Mouse (Mus musculus) heart, embryonic 14.5 days (tissue): Measurements from ENCODE around the gene Ski. TPM values are rescaled to one million over a fixed set of nuclear protein-coding genes. Genes with fewer than 3 reads are reported as not detected.
A peak's percentile ranks its signal among the peaks of the same experiment; 100 is the strongest.

ENCODE experiments used
- ATAC-seq: fragments of 200-750 bp; cut with Nextera tagmentation; 2 replicates; pipeline ENCODE4 v1.8.0; 2017; ENCODE audit warnings: low read depth, moderate TSS enrichment; ENCODE audit not compliant: insufficient number of reproducible peaks, insufficient read depth, low FRiP score
- H3K27ac ChIP-seq, 2 experiments: fragments of 200-500 bp in 1 of 2; fragments of 300-500 bp in 1 of 2; sonication (generic) in 1 of 2; replicated peaks in 1 of 2; 2 replicates each; pipeline ENCODE4 v1.5.1; 2012 to 2014; ENCODE audit warnings: low read depth in 2 of 2, low read length in 2 of 2, control low read depth in 1 of 2, mild to moderate bottlenecking in 1 of 2, mixed read lengths in 1 of 2; ENCODE audit not compliant: control insufficient read depth in 1 of 2, insufficient read depth in 1 of 2
- H3K27me3 ChIP-seq: fragments of 300-500 bp; sonication (generic); 2 replicates; pipeline ENCODE4 v1.6.1; 2014; ENCODE audit warnings: mild to moderate bottlenecking, low read length, control low read depth; ENCODE audit not compliant: control insufficient read depth, insufficient read depth
- H3K36me3 ChIP-seq: fragments of 300-500 bp; sonication (generic); 2 replicates; pipeline ENCODE4 v1.6.1; 2014; ENCODE audit warnings: mild to moderate bottlenecking, control low read depth, low read length, mixed read lengths; ENCODE audit not compliant: control insufficient read depth, insufficient read depth
- H3K4me1 ChIP-seq, 2 experiments: fragments of 200-500 bp in 1 of 2; fragments of 300-500 bp in 1 of 2; sonication (generic) in 1 of 2; 2 replicates each; pipeline ENCODE4 v1.6.1; 2012 to 2014; ENCODE audit warnings: low read length in 2 of 2, control low read depth in 1 of 2, mixed read lengths in 1 of 2; ENCODE audit not compliant: control insufficient read depth in 2 of 2, insufficient read depth in 2 of 2
- H3K4me2 ChIP-seq: fragments of 300-500 bp; sonication (generic); 2 replicates; pipeline ENCODE4 v1.6.1; 2014; ENCODE audit warnings: mild to moderate bottlenecking, low read length
- H3K4me3 ChIP-seq, 2 experiments: fragments of 200-500 bp in 1 of 2; fragments of 300-500 bp in 1 of 2; sonication (generic) in 1 of 2; 2 replicates each; pipeline ENCODE4 v1.5.1; 2012 to 2014; ENCODE audit warnings: low read length in 2 of 2, mild to moderate bottlenecking in 2 of 2, control low read depth in 1 of 2, low read depth in 1 of 2, moderate library complexity in 1 of 2; ENCODE audit not compliant: control insufficient read depth in 1 of 2, insufficient read depth in 1 of 2
- H3K9ac ChIP-seq: fragments of 300-500 bp; sonication (generic); 2 replicates; pipeline ENCODE4 v1.6.1; 2014; ENCODE audit warnings: mild to moderate bottlenecking, low read length
- H3K9me3 ChIP-seq: fragments of 300-500 bp; sonication (generic); 2 replicates; pipeline ENCODE4 v1.6.1; 2016; ENCODE audit warnings: low read length, control low read depth; ENCODE audit not compliant: control insufficient read depth
- WGBS: fragments of 180-500 bp; shearing (Covaris S2); extraction: QIAGEN DNeasy Blood & Tissue Kit; methylation state at CpG from one replicate; pipeline ENCODE4 v1.1.7; 2014; 5-methylcytosine and 5-hydroxymethylcytosine counted together
- polyA plus RNA-seq: library from polyadenylated mRNA; unstranded; fragments of >200 nt; fragmentation: Nextera tagmentation; extraction: Ambion mirVana; gene quantifications from 2 replicates; pipeline ENCODE4 v1.2.1, GENCODE M21; 2014

Gene Ski
- polyA plus RNA-seq, 1 experiment from 2014 or later = 16.2 TPM

- no peak overlapping the region for H3K4me3 ChIP-seq
- H3K9me3 ChIP-seq = no peaks in the 10 kb centered on the region
- ATAC-seq = no peak
- no peak overlapping the region for H3K9ac ChIP-seq
- H3K4me2 ChIP-seq = no peak overlapping the region
- H3K27me3 ChIP-seq = no peaks in the 10 kb centered on the region
- H3K4me1 ChIP-seq = peaks cover 52 to 64% of the 10 kb centered on the region in 2 experiments
- 61% methylated on average over 9 of the region's 9 CpGs for WGBS
- no peaks in the 10 kb centered on the region for H3K36me3 ChIP-seq
- H3K27ac ChIP-seq = no peak overlapping the region; a peak in 1 of 4 replicates
Measured at GRCm38 (mm10) chr4:155123868-155124534, 98.4 kb downstream of the Ski start.

DNA sequence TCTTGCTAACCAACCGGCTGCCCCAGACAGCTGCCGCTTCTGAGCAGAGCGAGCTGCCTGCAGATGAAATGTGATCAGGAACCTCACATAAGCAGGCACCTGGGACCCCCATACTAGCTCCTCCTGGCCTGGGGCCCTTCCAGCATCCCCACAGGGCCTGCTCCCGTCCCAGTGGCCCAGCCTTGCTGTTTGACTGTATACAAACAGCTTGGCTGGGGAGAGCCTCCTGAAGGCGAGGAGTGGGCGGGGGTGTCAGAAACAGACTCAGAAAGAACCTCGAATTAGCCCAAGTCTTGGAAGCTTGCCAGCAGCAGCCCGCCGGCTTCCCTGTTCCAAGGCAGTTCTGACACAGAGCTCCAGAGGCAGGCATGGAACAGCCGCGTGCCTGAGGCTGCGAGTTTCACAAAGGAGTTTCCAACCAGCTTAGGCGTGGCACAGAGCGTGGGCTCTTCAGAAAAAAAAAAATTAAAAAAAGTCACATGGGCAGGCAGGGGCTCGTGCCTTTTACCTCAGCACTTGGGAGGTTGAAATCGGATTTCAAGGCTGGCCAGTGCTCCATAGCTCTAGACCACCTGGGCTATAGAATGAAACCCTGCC is 99.8 kb downstream of the Ski start:
- 10% methylated on average over 16 of the region's 16 CpGs for WGBS
- H3K4me1 ChIP-seq = peaks cover 50 to 59% of the 10 kb centered on the region in 2 experiments
- H3K36me3 ChIP-seq = no peaks in the 10 kb centered on the region
- ATAC-seq = no peak
- H3K27me3 ChIP-seq = no peaks in the 10 kb centered on the region
- peak overlapping the region; percentile 6 to 83 for H3K27ac ChIP-seq
- no peak overlapping the region for H3K4me3 ChIP-seq
- H3K9me3 ChIP-seq = no peaks in the 10 kb centered on the region
- H3K9ac ChIP-seq = peak overlapping the region; percentile 39
- H3K4me2 ChIP-seq = peak overlapping the region; percentile 41

DNA sequence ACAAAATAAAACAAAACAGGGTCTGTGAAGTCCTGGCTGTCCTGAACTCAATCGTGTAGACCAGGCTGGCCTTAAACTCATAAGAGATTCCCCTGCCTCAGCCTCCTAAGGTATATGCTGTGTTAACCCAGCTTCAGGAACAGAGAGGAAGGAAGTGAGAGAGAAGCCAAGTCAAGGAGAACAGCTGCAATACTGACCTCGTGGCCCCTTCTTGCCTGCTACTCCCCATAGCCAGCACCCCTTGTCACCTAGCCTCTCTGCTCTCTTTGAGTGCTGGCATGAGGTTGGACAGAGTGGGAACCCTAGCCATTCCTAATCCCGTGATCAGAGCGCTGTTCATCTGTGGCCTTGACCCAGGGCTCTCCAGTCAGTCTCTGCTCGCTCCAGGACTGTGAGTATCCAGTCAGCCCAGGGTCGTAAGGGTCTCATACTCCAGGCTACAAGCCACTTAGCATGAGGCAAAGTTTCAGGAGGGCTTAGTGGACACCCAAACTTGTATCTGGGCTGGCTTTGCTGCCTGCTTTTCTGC is 100.4 kb downstream of the Ski start:
- Histone ChIP-seq H3K36me3 (no peaks in the 10 kb centered on the region), H3K9me3 (no peaks in the 10 kb centered on the region), H3K27me3 (no peaks in the 10 kb centered on the region), H3K4me2 (peak overlapping the region; percentile 41), H3K27ac (peak overlapping the region; percentile 6 to 83), H3K4me3 (no peak overlapping the region), H3K4me1 (peaks cover 47 to 57% of the 10 kb centered on the region in 2 experiments), H3K9ac (peak overlapping the region; percentile 39)
- ATAC-seq = no peak
- WGBS = 63% methylated on average over 6 of the region's 6 CpGs

- peaks cover 40 to 49% of the 10 kb centered on the region in 2 experiments for H3K4me1 ChIP-seq
- no peak overlapping the region; a peak in 1 of 4 replicates for H3K27ac ChIP-seq
- H3K27me3 ChIP-seq = no peaks in the 10 kb centered on the region
Measured at GRCm38 (mm10) chr4:155121222-155121621, 101.2 kb downstream of the Ski start.

GRCm38 (mm10) chr4:155120583-155120982 is 101.8 kb downstream of the Ski start:
- H3K4me3 ChIP-seq = no peak overlapping the region
- 53% methylated on average over 5 of the region's 5 CpGs for WGBS
- no peak overlapping the region for H3K27ac ChIP-seq
- H3K36me3 ChIP-seq = no peaks in the 10 kb centered on the region
- H3K4me1 ChIP-seq = peaks cover 37 to 43% of the 10 kb centered on the region in 2 experiments
- no peak overlapping the region for H3K4me2 ChIP-seq
- H3K9me3 ChIP-seq = no peaks in the 10 kb centered on the region
- ATAC-seq = no peak
- no peak overlapping the region for H3K9ac ChIP-seq
- no peaks in the 10 kb centered on the region for H3K27me3 ChIP-seq

More at GRCm38 (mm10) chr4:155121222-155121621, 101.2 kb downstream of the Ski start:
- no peaks in the 10 kb centered on the region for H3K36me3 ChIP-seq
- no peak for ATAC-seq
- no peak overlapping the region for H3K4me3 ChIP-seq
- no peaks in the 10 kb centered on the region for H3K9me3 ChIP-seq
- no peak overlapping the region for H3K4me2 ChIP-seq
- H3K9ac ChIP-seq = no peak overlapping the region
- WGBS = 79% methylated on average over 6 of the region's 6 CpGs

- ATAC-seq = no peak
- WGBS = 83% methylated on average over 7 of the region's 7 CpGs
- Histone ChIP-seq H3K36me3 (no peaks in the 10 kb centered on the region), H3K27ac (no peak overlapping the region), H3K4me1 (peaks cover 33 to 39% of the 10 kb centered on the region in 2 experiments), H3K9me3 (no peaks in the 10 kb centered on the region), H3K27me3 (no peaks in the 10 kb centered on the region), H3K9ac (no peak overlapping the region), H3K4me3 (no peak overlapping the region), H3K4me2 (no peak overlapping the region)
Measured at GRCm38 (mm10) chr4:155120038-155120437, 102.4 kb downstream of the Ski start.

GRCm38 (mm10) chr4:155118278-155118677 is 104.1 kb downstream of the Ski start:
- no peaks in the 10 kb centered on the region for H3K27me3 ChIP-seq
- H3K9ac ChIP-seq = no peak overlapping the region
- H3K36me3 ChIP-seq = no peaks in the 10 kb centered on the region
- ATAC-seq = no peak
- no peak overlapping the region for H3K27ac ChIP-seq
- peaks cover 30 to 35% of the 10 kb centered on the region in 2 experiments for H3K4me1 ChIP-seq
- 96% methylated on average over 10 of the region's 10 CpGs for WGBS
- no peaks in the 10 kb centered on the region for H3K9me3 ChIP-seq
- H3K4me2 ChIP-seq = no peak overlapping the region
- no peak overlapping the region for H3K4me3 ChIP-seq
